Mouse (Mus musculus): Measurements from ENCODE around the gene Gsto2.

Gene Gsto2

GRCm38 (mm10) chr19:47857957-47858942, 7.1 kb upstream of the Gsto2 start:
- DNase-seq (ENCODE audit: low read depth) = no peak

- DNase-seq (ENCODE audit: low read depth) = no peak
Observed at GRCm38 (mm10) chr19:47859180-47859579, 6.2 kb upstream of the Gsto2 start.

GRCm38 (mm10) chr19:47862581-47862980, 2.8 kb upstream of the Gsto2 start:
- DNase-seq (ENCODE audit: low read depth) = no peak

- DNase-seq (ENCODE audit: low read depth) = no peak
Observed at GRCm38 (mm10) chr19:47864051-47864450, 1.3 kb upstream of the Gsto2 start.

- DNase-seq (ENCODE audit: low read depth) = no peak
Observed at GRCm38 (mm10) chr19:47864721-47865120, 613 bp upstream of the Gsto2 start.

GRCm38 (mm10) chr19:47867628-47868175, 2.4 kb downstream of the Gsto2 start:
- no peak for DNase-seq (ENCODE audit: low read depth)

- no peak for DNase-seq (ENCODE audit: low read depth)
Observed at GRCm38 (mm10) chr19:47868951-47869350, 3.6 kb downstream of the Gsto2 start.

GRCm38 (mm10) chr19:47869516-47869915, 4.2 kb downstream of the Gsto2 start:
- no peak for DNase-seq (ENCODE audit: low read depth)

GRCm38 (mm10) chr19:47870102-47870666, 4.8 kb downstream of the Gsto2 start:
- DNase-seq (ENCODE audit: low read depth) = no peak

- no peak for DNase-seq (ENCODE audit: low read depth)
Observed at GRCm38 (mm10) chr19:47871515-47871914, 6.2 kb downstream of the Gsto2 start.

GRCm38 (mm10) chr19:47876252-47876651, 10.9 kb downstream of the Gsto2 start:
- no peak for DNase-seq (ENCODE audit: low read depth)

- no peak for DNase-seq (ENCODE audit: low read depth)
Observed at GRCm38 (mm10) chr19:47881538-47881937, 16.2 kb downstream of the Gsto2 start.

GRCm38 (mm10) chr19:47882151-47882881, 17.0 kb downstream of the Gsto2 start:
- DNase-seq (ENCODE audit: low read depth) = peak; percentile 91

- no peak for DNase-seq (ENCODE audit: low read depth)
Observed at GRCm38 (mm10) chr19:47882882-47883254, 17.5 kb downstream of the Gsto2 start.

- no peak for DNase-seq (ENCODE audit: low read depth)
Observed at GRCm38 (mm10) chr19:47884296-47885085, 19.2 kb downstream of the Gsto2 start.

GRCm38 (mm10) chr19:47885191-47885743, 19.9 kb downstream of the Gsto2 start:
- no peak for DNase-seq (ENCODE audit: low read depth)

GRCm38 (mm10) chr19:47885886-47886285, 20.6 kb downstream of the Gsto2 start:
- no peak for DNase-seq (ENCODE audit: low read depth)

- DNase-seq (ENCODE audit: low read depth) = no peak
Observed at GRCm38 (mm10) chr19:47886617-47887016, 21.3 kb downstream of the Gsto2 start.

GRCm38 (mm10) chr19:47887417-47887816, 22.1 kb downstream of the Gsto2 start:
- no peak for DNase-seq (ENCODE audit: low read depth)

- DNase-seq (ENCODE audit: low read depth) = no peak
Observed at GRCm38 (mm10) chr19:47888037-47888436, 22.7 kb downstream of the Gsto2 start.

GRCm38 (mm10) chr19:47890489-47891130, 25.3 kb downstream of the Gsto2 start:
- no peak for DNase-seq (ENCODE audit: low read depth)

Data from c-Kit-positive CD71-negative TER-119-negative erythroid progenitor cells, embryonic 14.5 days (primary cell).